Mouse (Mus musculus): ENCODE results near the gene Tas2r119. TPM values are rescaled to one million over a fixed set of nuclear protein-coding genes. Genes with fewer than 3 reads are reported as not detected.

Gene Tas2r119
- polyA plus RNA-seq, 1 experiment from 2014 or later = not detected

DNA sequence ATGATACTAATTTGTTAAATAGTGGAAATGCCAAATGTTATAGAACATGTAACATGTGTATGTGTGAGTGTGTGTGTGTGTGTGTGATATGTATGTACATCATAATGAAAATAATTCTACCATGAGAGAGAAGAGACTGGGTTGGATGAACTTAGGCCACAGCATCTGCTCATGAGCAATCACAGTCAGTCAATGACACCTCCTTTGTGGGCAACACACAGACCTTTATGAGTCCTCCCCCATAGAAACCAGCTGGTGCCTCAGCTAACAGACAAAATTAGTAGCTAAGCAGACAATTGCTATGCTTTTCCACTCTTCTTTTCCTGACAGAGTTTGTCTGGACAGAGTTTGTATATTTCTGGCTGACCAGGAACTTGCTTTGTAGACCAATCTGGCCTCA is 7.9 kb downstream of the Tas2r119 start:
- Histone ChIP-seq H3K4me1 (ENCODE audit: insufficient read depth) (no peaks in the 10 kb centered on the region), H3K4me3 (ENCODE audit: low read depth, low read length) (no peak overlapping the region), H3K4me2 (ENCODE audit: low read depth, low read length) (no peak overlapping the region), H3K27me3 (ENCODE audit: insufficient read depth, low read length) (no peaks in the 10 kb centered on the region), H3K36me3 (replicated peaks; ENCODE audit: insufficient read depth, low read length) (no peaks in the 10 kb centered on the region), H3K27ac (ENCODE audit: low read depth) (no peak overlapping the region), H3K9me3 (ENCODE audit: low read length) (no peaks in the 10 kb centered on the region), H3K9ac (replicated peaks) (no peak overlapping the region)
- ATAC-seq (no peak), DNase-seq (no peak)
- TF ChIP-seq CTCF (IDR thresholded peaks at IDR 0.05; ENCODE audit: low read depth) (no peak), EP300 (IDR thresholded peaks at IDR 0.05; ENCODE audit: low read depth) (no peak)

DNA sequence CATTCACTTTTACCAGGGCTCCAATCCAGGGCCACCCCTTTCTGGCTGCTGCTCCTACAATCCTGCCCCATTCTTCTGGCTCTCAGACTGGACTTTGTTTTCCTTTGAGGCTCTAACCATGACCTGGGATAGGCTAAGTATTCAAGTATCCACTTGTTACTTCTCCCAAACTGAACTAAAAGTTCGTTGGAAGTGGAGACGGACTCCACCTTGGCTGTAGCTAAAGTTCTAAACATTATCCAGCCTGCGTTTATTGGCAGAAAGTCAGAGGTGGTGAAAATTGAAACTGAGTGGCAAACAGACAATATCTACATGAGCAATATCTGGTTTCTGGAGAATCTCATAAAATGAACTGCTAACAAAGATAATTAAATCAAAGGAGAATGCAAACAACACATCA is 12.8 kb downstream of the Tas2r119 start:
- H3K27ac ChIP-seq (ENCODE audit: low read depth) = no peak overlapping the region
- ATAC-seq (no peak), DNase-seq (no peak)
- H3K4me3 ChIP-seq (ENCODE audit: low read depth, low read length) = no peak overlapping the region
- no peak overlapping the region for H3K4me2 ChIP-seq (ENCODE audit: low read depth, low read length)
- WGBS (ENCODE audit: insufficient replicate concordance) = 70% methylated on average over 3 of the region's 3 CpGs
- peaks cover 3% of the 10 kb centered on the region; the same call in 1 of the 2 replicates for H3K4me1 ChIP-seq (ENCODE audit: insufficient read depth)
- no peaks in the 10 kb centered on the region for H3K36me3 ChIP-seq (replicated peaks; ENCODE audit: insufficient read depth, low read length)
- H3K9me3 ChIP-seq (ENCODE audit: low read length) = no peaks in the 10 kb centered on the region
- H3K9ac ChIP-seq (replicated peaks) = no peak overlapping the region
- no peaks in the 10 kb centered on the region for H3K27me3 ChIP-seq (ENCODE audit: insufficient read depth, low read length)
- no peak for TF ChIP-seq EP300 (IDR thresholded peaks at IDR 0.05; ENCODE audit: low read depth)
- no peak for TF ChIP-seq CTCF (IDR thresholded peaks at IDR 0.05; ENCODE audit: low read depth)

DNA sequence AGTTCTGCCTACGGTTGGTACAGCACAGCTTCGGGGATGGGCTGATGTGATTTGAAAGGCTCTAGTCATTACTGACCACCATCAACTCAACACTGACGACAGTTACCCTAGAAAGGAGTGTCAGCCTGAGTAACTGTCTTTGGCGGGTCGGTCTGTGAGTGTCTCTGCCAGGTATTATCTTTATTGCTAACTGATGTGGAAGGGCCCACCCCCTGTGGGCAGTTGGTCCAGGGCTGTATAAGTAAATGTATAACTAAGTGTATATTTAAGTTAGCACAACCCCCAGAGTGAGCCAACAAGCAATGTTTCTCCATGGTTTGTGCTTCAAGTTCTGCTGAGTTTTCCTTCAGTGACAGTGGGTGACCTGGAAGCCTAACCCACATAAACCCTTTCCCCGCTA is 13.3 kb downstream of the Tas2r119 start:
- H3K4me1 ChIP-seq (ENCODE audit: insufficient read depth) = peaks cover 3% of the 10 kb centered on the region; the same call in 1 of the 2 replicates
- 58% methylated on average over 6 of the region's 6 CpGs for WGBS (ENCODE audit: insufficient replicate concordance)
- no peak overlapping the region for H3K27ac ChIP-seq (ENCODE audit: low read depth)
- no peak overlapping the region for H3K4me2 ChIP-seq (ENCODE audit: low read depth, low read length)
- H3K27me3 ChIP-seq (ENCODE audit: insufficient read depth, low read length) = no peaks in the 10 kb centered on the region
- no peak overlapping the region for H3K9ac ChIP-seq (replicated peaks)
- ATAC-seq (no peak), DNase-seq (no peak)
- no peaks in the 10 kb centered on the region for H3K9me3 ChIP-seq (ENCODE audit: low read length)
- H3K4me3 ChIP-seq (ENCODE audit: low read depth, low read length) = no peak overlapping the region
- TF ChIP-seq CTCF (IDR thresholded peaks at IDR 0.05; ENCODE audit: low read depth) (no peak), EP300 (IDR thresholded peaks at IDR 0.05; ENCODE audit: low read depth) (no peak)
- no peaks in the 10 kb centered on the region for H3K36me3 ChIP-seq (replicated peaks; ENCODE audit: insufficient read depth, low read length)

DNA sequence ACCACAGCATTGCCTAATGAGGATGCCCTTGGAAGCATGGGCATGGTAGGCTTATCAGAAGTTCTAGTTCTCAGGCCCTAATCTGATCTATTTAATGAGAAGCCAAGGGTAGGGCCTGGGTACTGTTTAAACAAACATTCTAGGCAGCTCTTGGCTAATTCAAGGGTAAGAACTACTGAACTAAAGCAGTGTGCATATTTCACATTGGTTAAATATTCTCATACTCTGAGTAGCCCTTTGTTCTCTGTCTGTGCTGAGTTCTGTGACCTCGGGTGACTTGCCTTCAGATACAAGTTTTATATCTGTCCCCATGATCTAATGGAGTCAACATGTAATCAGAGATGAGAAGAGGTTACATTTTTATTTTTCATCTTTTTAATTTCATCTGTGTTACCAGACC is 15.9 kb downstream of the Tas2r119 start:
- 50% methylated on average over 1 of the region's 1 CpGs for WGBS (ENCODE audit: insufficient replicate concordance)
- H3K4me3 ChIP-seq (ENCODE audit: low read depth, low read length) = no peak overlapping the region
- H3K27ac ChIP-seq (ENCODE audit: low read depth) = no peak overlapping the region
- H3K9me3 ChIP-seq (ENCODE audit: low read length) = no peaks in the 10 kb centered on the region
- ATAC-seq (no peak), DNase-seq (no peak)
- TF ChIP-seq EP300 (IDR thresholded peaks at IDR 0.05; ENCODE audit: low read depth) (no peak), CTCF (IDR thresholded peaks at IDR 0.05; ENCODE audit: low read depth) (no peak)
- H3K4me2 ChIP-seq (ENCODE audit: low read depth, low read length) = no peak overlapping the region
- H3K9ac ChIP-seq (replicated peaks) = no peak overlapping the region
- no peaks in the 10 kb centered on the region for H3K27me3 ChIP-seq (ENCODE audit: insufficient read depth, low read length)
- H3K36me3 ChIP-seq (replicated peaks; ENCODE audit: insufficient read depth, low read length) = no peaks in the 10 kb centered on the region
- H3K4me1 ChIP-seq (ENCODE audit: insufficient read depth) = peaks cover 3% of the 10 kb centered on the region; the same call in 1 of the 2 replicates

DNA sequence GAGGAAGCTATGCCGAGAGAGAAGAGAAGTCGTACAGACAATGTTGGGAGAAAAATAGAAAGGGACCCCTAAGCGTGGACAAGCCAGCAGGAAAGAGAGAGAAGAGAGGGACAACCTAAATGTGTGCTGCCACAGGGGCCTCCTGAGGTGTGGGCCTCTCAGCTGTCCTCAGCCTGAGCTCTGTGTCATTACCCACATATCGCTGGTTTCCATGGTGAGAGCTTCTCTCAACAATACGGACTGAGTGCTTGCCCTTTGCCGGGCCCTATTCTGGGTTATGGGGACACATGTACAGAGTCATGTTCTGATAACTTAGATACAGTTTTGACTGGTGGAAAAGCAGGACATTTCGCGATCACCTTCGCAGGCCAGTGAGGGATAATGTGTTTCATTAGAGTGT is 21.0 kb downstream of the Tas2r119 start:
- WGBS (ENCODE audit: insufficient replicate concordance) = 78% methylated on average over 9 of the region's 9 CpGs
- H3K9ac ChIP-seq (replicated peaks) = no peak overlapping the region
- no peaks in the 10 kb centered on the region for H3K27me3 ChIP-seq (ENCODE audit: insufficient read depth, low read length)
- ATAC-seq (no peak), DNase-seq (no peak)
- H3K9me3 ChIP-seq (ENCODE audit: low read length) = no peaks in the 10 kb centered on the region
- H3K4me2 ChIP-seq (ENCODE audit: low read depth, low read length) = no peak overlapping the region
- H3K36me3 ChIP-seq (replicated peaks; ENCODE audit: insufficient read depth, low read length) = no peaks in the 10 kb centered on the region
- no peak for TF ChIP-seq CTCF (IDR thresholded peaks at IDR 0.05; ENCODE audit: low read depth)
- no peaks in the 10 kb centered on the region for H3K4me1 ChIP-seq (ENCODE audit: insufficient read depth)
- no peak overlapping the region for H3K4me3 ChIP-seq (ENCODE audit: low read depth, low read length)
- no peak overlapping the region for H3K27ac ChIP-seq (ENCODE audit: low read depth)

DNA sequence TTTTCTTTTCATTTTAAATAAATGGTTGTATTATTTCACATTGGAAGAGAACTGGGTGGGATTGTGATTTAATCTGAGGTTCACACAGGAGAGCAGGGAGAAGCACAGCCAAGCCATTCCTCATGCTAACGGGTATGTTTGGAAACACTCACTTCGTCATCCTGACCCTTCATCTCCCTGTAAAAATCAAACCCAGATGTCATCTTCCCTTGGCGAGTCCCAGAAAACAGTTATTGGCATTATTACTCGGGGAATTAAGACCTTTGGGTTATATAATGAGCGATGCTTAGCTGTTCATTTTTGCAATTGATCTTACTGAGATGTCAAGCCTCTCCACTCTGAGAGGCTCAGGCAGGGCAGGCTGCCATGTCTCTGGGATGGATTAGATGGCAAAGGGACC is 21.5 kb downstream of the Tas2r119 start:
- Histone ChIP-seq H3K9ac (replicated peaks) (no peak overlapping the region), H3K27ac (ENCODE audit: low read depth) (no peak overlapping the region), H3K36me3 (replicated peaks; ENCODE audit: insufficient read depth, low read length) (no peaks in the 10 kb centered on the region), H3K27me3 (ENCODE audit: insufficient read depth, low read length) (no peaks in the 10 kb centered on the region), H3K9me3 (ENCODE audit: low read length) (no peaks in the 10 kb centered on the region), H3K4me3 (ENCODE audit: low read depth, low read length) (no peak overlapping the region), H3K4me1 (ENCODE audit: insufficient read depth) (no peaks in the 10 kb centered on the region), H3K4me2 (ENCODE audit: low read depth, low read length) (no peak overlapping the region)
- 74% methylated on average over 5 of the region's 5 CpGs for WGBS (ENCODE audit: insufficient replicate concordance)
- DNase-seq (no peak), ATAC-seq (no peak)
- TF ChIP-seq EP300 (IDR thresholded peaks at IDR 0.05; ENCODE audit: low read depth) (no peak), CTCF (IDR thresholded peaks at IDR 0.05; ENCODE audit: low read depth) (no peak)

DNA sequence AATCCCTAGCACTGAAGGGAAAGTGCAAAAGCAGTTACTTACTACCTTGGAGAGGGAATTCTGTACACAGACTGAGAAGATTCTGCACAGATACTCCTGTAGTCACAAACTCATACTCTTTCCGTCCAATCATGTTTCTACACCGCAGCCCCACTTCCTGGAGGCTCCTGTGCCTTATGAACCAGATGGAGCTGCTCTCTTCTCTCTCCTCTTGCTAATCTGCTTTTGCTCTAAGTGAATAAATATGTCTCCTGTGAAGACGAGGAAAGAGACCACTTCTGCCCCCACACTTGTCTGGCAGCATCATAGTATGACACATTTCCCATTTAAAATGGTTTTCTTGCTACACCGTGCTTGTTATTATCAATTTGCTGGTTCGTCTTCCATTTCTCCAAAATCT is 26.2 kb downstream of the Tas2r119 start:
- DNase-seq (no peak), ATAC-seq (no peak)
- no peak overlapping the region for H3K4me3 ChIP-seq (ENCODE audit: low read depth, low read length)
- TF ChIP-seq CTCF (IDR thresholded peaks at IDR 0.05; ENCODE audit: low read depth) (no peak), EP300 (IDR thresholded peaks at IDR 0.05; ENCODE audit: low read depth) (no peak)
- H3K27ac ChIP-seq (ENCODE audit: low read depth) = no peak overlapping the region
- H3K4me2 ChIP-seq (ENCODE audit: low read depth, low read length) = no peak overlapping the region
- H3K9ac ChIP-seq (replicated peaks) = no peak overlapping the region
- H3K9me3 ChIP-seq (ENCODE audit: low read length) = no peaks in the 10 kb centered on the region
- no peaks in the 10 kb centered on the region for H3K36me3 ChIP-seq (replicated peaks; ENCODE audit: insufficient read depth, low read length)
- WGBS (ENCODE audit: insufficient replicate concordance) = 80% methylated on average over 5 of the region's 5 CpGs
- no peaks in the 10 kb centered on the region for H3K27me3 ChIP-seq (ENCODE audit: insufficient read depth, low read length)
- no peaks in the 10 kb centered on the region for H3K4me1 ChIP-seq (ENCODE audit: insufficient read depth)

Data from liver, postnatal 0 days (tissue).